Mouse (Mus musculus) brain, adult 10 weeks (tissue): Measurements from ENCODE around the gene Ubl5. TPM values are rescaled to one million over a fixed set of nuclear protein-coding genes. Genes with fewer than 3 reads are reported as not detected.

ENCODE experiments used
- polyA plus RNA-seq: library from polyadenylated mRNA; stranded (reverse); fragments of 350-450 nt; fragmentation: Illumina TruSeq; extraction: RNeasy Lipid Tissue Mini Kit (QIAGEN cat#74804); gene quantifications from one replicate; pipeline ENCODE4 v1.2.3, GENCODE M21; 2015; ENCODE audit warnings: low read depth, low replicate concordance

Ubl5 gene
- 642 TPM for polyA plus RNA-seq

GRCm38 (mm10) chr9:20642101-20642895 lies at the start of gene Ubl5:
TSS of gene Ubl5 (plus strand) at chr9:20642878.

GRCm38 (mm10) chr9:20644360-20645081 lies 1.8 kb downstream of the Ubl5 start, which contains the start of gene Fbxl12:
TSS of gene Fbxl12 (minus strand) at chr9:20644767.

GRCm38 (mm10) chr9:20651602-20652259 lies 9.1 kb downstream of the Ubl5 start, which contains the start of gene Pin1:
TSS of gene Pin1 (plus strand) at chr9:20652095.

Other genes with a start within 250 kb of the Ubl5 start
- 9.5 TPM for gene Zfp26, start 182.7 kb upstream of the Ubl5 start, polyA plus RNA-seq
- 30.3 TPM for gene Zfp426, start 150.1 kb upstream of the Ubl5 start, polyA plus RNA-seq
- 22.8 TPM for gene Zfp266, start 121.5 kb upstream of the Ubl5 start, polyA plus RNA-seq
- gene Zfp846, start 61.6 kb upstream of the Ubl5 start, polyA plus RNA-seq = 14.0 TPM
- 16.8 TPM for gene Fbxl12, start 1.9 kb downstream of the Ubl5 start, polyA plus RNA-seq
- gene Pin1, start 9.2 kb downstream of the Ubl5 start, polyA plus RNA-seq = 44.8 TPM
- 130 TPM for gene Olfm2, start 103.5 kb downstream of the Ubl5 start, polyA plus RNA-seq
- gene Col5a3, start 172.2 kb downstream of the Ubl5 start, polyA plus RNA-seq = 1.4 TPM
- gene Rdh8, start 175.6 kb downstream of the Ubl5 start, polyA plus RNA-seq = not detected
- gene A230050P20Rik, start 225.8 kb downstream of the Ubl5 start, polyA plus RNA-seq = 87.5 TPM
- gene Angptl6, start 236.8 kb downstream of the Ubl5 start, polyA plus RNA-seq = 11.2 TPM
- 20.5 TPM for gene Ppan, start 245.3 kb downstream of the Ubl5 start, polyA plus RNA-seq